Mouse (Mus musculus): Measurements from ENCODE around the gene Calhm3. TPM values are rescaled to one million over a fixed set of nuclear protein-coding genes. Genes with fewer than 3 reads are reported as not detected.

The Calhm3 gene
- polyA plus RNA-seq, 1 experiment from 2014 or later = not detected

GRCm38 (mm10) chr19:47121054-47121453, 36.5 kb downstream of the Calhm3 start:
- Histone ChIP-seq H3K9me3 (ENCODE audit: low read length) (no peaks in the 10 kb centered on the region), H3K4me1 (ENCODE audit: insufficient read depth) (no peaks in the 10 kb centered on the region), H3K4me3 (ENCODE audit: low read depth, low read length) (no peak overlapping the region), H3K36me3 (replicated peaks; ENCODE audit: insufficient read depth, low read length) (peaks cover 58% of the 10 kb centered on the region), H3K4me2 (ENCODE audit: low read depth, low read length) (no peak overlapping the region), H3K27ac (ENCODE audit: low read depth) (no peak overlapping the region), H3K9ac (replicated peaks) (no peak overlapping the region), H3K27me3 (ENCODE audit: insufficient read depth, low read length) (no peaks in the 10 kb centered on the region)
- ATAC-seq = no peak
- 45% methylated on average over 4 of the region's 4 CpGs for WGBS (ENCODE audit: insufficient replicate concordance)
- TF ChIP-seq EP300 (IDR thresholded peaks at IDR 0.05; ENCODE audit: low read depth) = no peak
- TF ChIP-seq CTCF (IDR thresholded peaks at IDR 0.05; ENCODE audit: low read depth) = peak; percentile 89
- no peak for DNase-seq

- no peaks in the 10 kb centered on the region for H3K27me3 ChIP-seq (ENCODE audit: insufficient read depth, low read length)
- ATAC-seq (no peak), DNase-seq (no peak)
- H3K4me3 ChIP-seq (ENCODE audit: low read depth, low read length) = no peak overlapping the region
- no peak overlapping the region for H3K27ac ChIP-seq (ENCODE audit: low read depth)
- no peak overlapping the region for H3K4me2 ChIP-seq (ENCODE audit: low read depth, low read length)
- no peaks in the 10 kb centered on the region for H3K4me1 ChIP-seq (ENCODE audit: insufficient read depth)
- no peaks in the 10 kb centered on the region for H3K9me3 ChIP-seq (ENCODE audit: low read length)
- H3K36me3 ChIP-seq (replicated peaks; ENCODE audit: insufficient read depth, low read length) = peaks cover 54% of the 10 kb centered on the region
- no peak for TF ChIP-seq CTCF (IDR thresholded peaks at IDR 0.05; ENCODE audit: low read depth)
- 67% methylated on average over 2 of the region's 2 CpGs for WGBS (ENCODE audit: insufficient replicate concordance)
- no peak overlapping the region for H3K9ac ChIP-seq (replicated peaks)
Observed at GRCm38 (mm10) chr19:47118634-47119033, 38.9 kb downstream of the Calhm3 start.

DNA sequence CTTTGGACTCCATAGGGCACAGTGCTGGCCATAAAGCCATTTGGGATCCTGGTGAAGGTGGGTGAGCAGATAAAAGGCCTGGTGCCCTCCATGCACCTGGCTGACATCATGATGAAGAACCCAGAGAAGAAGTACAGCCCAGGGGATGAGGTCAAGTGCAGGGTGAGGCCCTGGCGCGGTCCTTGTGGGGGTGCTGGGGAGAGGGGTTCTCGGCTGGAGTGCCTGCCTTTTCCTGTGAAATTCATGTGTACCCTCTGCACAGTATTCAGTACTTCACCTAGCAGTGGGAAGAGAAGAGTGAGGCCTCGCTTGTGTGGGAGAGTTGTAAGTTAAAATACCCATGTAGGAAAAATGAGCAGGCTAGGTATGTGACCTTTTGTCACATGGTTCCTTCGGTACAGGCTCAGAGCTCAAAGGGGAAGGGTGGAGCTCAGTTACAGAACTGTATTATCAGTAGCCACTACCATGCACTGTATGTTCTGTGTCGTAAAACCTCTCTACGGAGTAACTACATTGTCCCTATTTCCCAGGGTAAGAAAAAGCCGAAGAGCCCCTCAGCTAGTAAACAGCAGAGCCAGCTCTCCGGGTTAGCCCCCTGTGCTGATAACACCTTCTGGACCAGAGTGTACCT, 52.8 kb downstream of the Calhm3 start:
- no peak overlapping the region for H3K27ac ChIP-seq (ENCODE audit: low read depth)
- peaks cover 88% of the 10 kb centered on the region for H3K36me3 ChIP-seq (replicated peaks; ENCODE audit: insufficient read depth, low read length)
- H3K9me3 ChIP-seq (ENCODE audit: low read length) = no peaks in the 10 kb centered on the region
- no peaks in the 10 kb centered on the region for H3K27me3 ChIP-seq (ENCODE audit: insufficient read depth, low read length)
- no peak overlapping the region for H3K4me3 ChIP-seq (ENCODE audit: low read depth, low read length)
- ATAC-seq = no peak
- WGBS (ENCODE audit: insufficient replicate concordance) = 83% methylated on average over 9 of the region's 9 CpGs
- no peak for DNase-seq
- no peak overlapping the region for H3K9ac ChIP-seq (replicated peaks)
- H3K4me2 ChIP-seq (ENCODE audit: low read depth, low read length) = no peak overlapping the region
- no peaks in the 10 kb centered on the region for H3K4me1 ChIP-seq (ENCODE audit: insufficient read depth)
- TF ChIP-seq EP300 (IDR thresholded peaks at IDR 0.05; ENCODE audit: low read depth) (no peak), CTCF (IDR thresholded peaks at IDR 0.05; ENCODE audit: low read depth) (no peak)

Other genes starting within 250 kb of the Calhm3 start
- not detected in 2 replicates for gene Ina, start 143.1 kb downstream of the Calhm3 start, polyA plus RNA-seq (2015; fragmentation: Nextera tagmentation; extraction: Ambion mirVana)
- gene Nt5c2, start 142.6 kb downstream of the Calhm3 start, polyA plus RNA-seq (2015; fragmentation: Nextera tagmentation; extraction: Ambion mirVana) = 30.2 and 36.1 TPM in 2 replicates
- gene Pcgf6, start 106.9 kb downstream of the Calhm3 start, polyA plus RNA-seq (2015; fragmentation: Nextera tagmentation; extraction: Ambion mirVana) = 7.7 and 8.0 TPM in 2 replicates
- 2.1 and 2.3 TPM in 2 replicates for gene Taf5, start 90.0 kb downstream of the Calhm3 start, polyA plus RNA-seq (2015; fragmentation: Nextera tagmentation; extraction: Ambion mirVana)
- gene Usmg5, start 67.1 kb downstream of the Calhm3 start, polyA plus RNA-seq (2015; fragmentation: Nextera tagmentation; extraction: Ambion mirVana) = 1,395 and 1,426 TPM in 2 replicates
- 3.0 and 3.3 TPM in 2 replicates for gene Pdcd11, start 67.0 kb downstream of the Calhm3 start, polyA plus RNA-seq (2015; fragmentation: Nextera tagmentation; extraction: Ambion mirVana)
- 2.0 and 2.6 TPM in 2 replicates for gene Calhm2, start 19.5 kb downstream of the Calhm3 start, polyA plus RNA-seq (2015; fragmentation: Nextera tagmentation; extraction: Ambion mirVana)
- gene Calhm1, start 13.5 kb downstream of the Calhm3 start, polyA plus RNA-seq (2015; fragmentation: Nextera tagmentation; extraction: Ambion mirVana) = not detected in 2 replicates
- gene Neurl1a, start 21.1 kb upstream of the Calhm3 start, polyA plus RNA-seq (2015; fragmentation: Nextera tagmentation; extraction: Ambion mirVana) = 0.76 and 0.89 TPM in 2 replicates

All from liver, postnatal 0 days (tissue).